Mouse (Mus musculus): ENCODE measurements around the gene Mtmr3.

- TF ChIP-seq CTCF (IDR thresholded peaks at IDR 0.05) (no peak), EP300 (IDR thresholded peaks at IDR 0.05) (no peak)
Observed at GRCm38 (mm10) chr11:4547569-4547968, 47.1 kb downstream of the Mtmr3 start.
